Mouse (Mus musculus): ENCODE data around the gene Chil1.

Gene Chil1

GRCm38 (mm10) chr1:134204230-134204629 lies 22.3 kb downstream of the Chil1 start:
- in situ Hi-C loops (cut with MseI, MboI), result no loop called here

- in situ Hi-C loops (cut with MseI, MboI), result no loop called here
Observed at GRCm38 (mm10) chr1:134205296-134206018, 23.5 kb downstream of the Chil1 start.

- in situ Hi-C loops (cut with MseI, MboI), result no loop called here
Observed at GRCm38 (mm10) chr1:134206085-134206484, 24.1 kb downstream of the Chil1 start.

GRCm38 (mm10) chr1:134210179-134210755 lies 28.3 kb downstream of the Chil1 start:
- in situ Hi-C loops (cut with MseI, MboI), result no loop called here

GRCm38 (mm10) chr1:134211043-134211442 lies 29.1 kb downstream of the Chil1 start:
- in situ Hi-C loops (cut with MseI, MboI), result no loop called here

GRCm38 (mm10) chr1:134211631-134212030 lies 29.7 kb downstream of the Chil1 start:
- in situ Hi-C loops (cut with MseI, MboI), result no loop called here

GRCm38 (mm10) chr1:134212351-134212750 lies 30.4 kb downstream of the Chil1 start:
- in situ Hi-C loops (cut with MseI, MboI), result no loop called here

GRCm38 (mm10) chr1:134213405-134213804 lies 31.4 kb downstream of the Chil1 start:
- in situ Hi-C loops (cut with MseI, MboI), result no loop called here

- in situ Hi-C loops (cut with MseI, MboI), result no loop called here
Observed at GRCm38 (mm10) chr1:134215059-134215458, 33.1 kb downstream of the Chil1 start.

GRCm38 (mm10) chr1:134215751-134216628 lies 34.0 kb downstream of the Chil1 start:
- in situ Hi-C loops (cut with MseI, MboI), result no loop called here

- in situ Hi-C loops (cut with MseI, MboI), result no loop called here
Observed at GRCm38 (mm10) chr1:134216629-134216971, 34.6 kb downstream of the Chil1 start.

GRCm38 (mm10) chr1:134217028-134217481 lies 35.1 kb downstream of the Chil1 start:
- in situ Hi-C loops (cut with MseI, MboI), result no loop called here

GRCm38 (mm10) chr1:134217942-134218341 lies 36.0 kb downstream of the Chil1 start:
- in situ Hi-C loops (cut with MseI, MboI), result no loop called here

GRCm38 (mm10) chr1:134219608-134220007 lies 37.6 kb downstream of the Chil1 start:
- in situ Hi-C loops (cut with MseI, MboI), result no loop called here

- in situ Hi-C loops (cut with MseI, MboI), result no loop called here
Observed at GRCm38 (mm10) chr1:134221172-134221571, 39.2 kb downstream of the Chil1 start.

GRCm38 (mm10) chr1:134222122-134223055 lies 40.4 kb downstream of the Chil1 start:
- in situ Hi-C loops (cut with MseI, MboI), result no loop called here

GRCm38 (mm10) chr1:134224649-134225227 lies 42.8 kb downstream of the Chil1 start:
- in situ Hi-C loops (cut with MseI, MboI), result no loop called here

GRCm38 (mm10) chr1:134225375-134225774 lies 43.4 kb downstream of the Chil1 start:
- in situ Hi-C loops (cut with MseI, MboI), result no loop called here

GRCm38 (mm10) chr1:134226739-134227138 lies 44.8 kb downstream of the Chil1 start:
- in situ Hi-C loops (cut with MseI, MboI), result no loop called here

- in situ Hi-C loops (cut with MseI, MboI), result no loop called here
Observed at GRCm38 (mm10) chr1:134229806-134230575, 48.0 kb downstream of the Chil1 start.
